Mouse (Mus musculus) midbrain, embryonic 12.5 days (tissue): ENCODE results near the gene Vmn2r103. TPM values are rescaled to one million over a fixed set of nuclear protein-coding genes. Genes with fewer than 3 reads are reported as not detected.

Experiments
- ATAC-seq: fragments of 200-750 bp; cut with Nextera tagmentation; 2 replicates; pipeline ENCODE4 v1.8.0; 2017; ENCODE audit warnings: low read depth, moderate TSS enrichment, moderate library complexity; ENCODE audit not compliant: low FRiP score
- H3K27ac ChIP-seq: fragments of 300-500 bp; sonication (generic); replicated peaks from 2 replicates; pipeline ENCODE4 v1.5.1; 2016; ENCODE audit warnings: mild to moderate bottlenecking
- H3K27me3 ChIP-seq: fragments of 300-500 bp; sonication (generic); 2 replicates; pipeline ENCODE4 v1.6.1; 2016; ENCODE audit warnings: mild to moderate bottlenecking
- H3K36me3 ChIP-seq: fragments of 300-500 bp; sonication (generic); 2 replicates; pipeline ENCODE4 v1.6.1; 2016
- H3K4me1 ChIP-seq: fragments of 300-500 bp; sonication (generic); 2 replicates; pipeline ENCODE4 v1.6.1; 2016
- H3K4me2 ChIP-seq: fragments of 300-500 bp; sonication (generic); replicated peaks from 2 replicates; pipeline ENCODE4 v1.6.1; 2016; ENCODE audit warnings: mild to moderate bottlenecking, moderate library complexity
- H3K4me3 ChIP-seq: fragments of 300-500 bp; sonication (generic); 2 replicates; pipeline ENCODE4 v1.5.1; 2016; ENCODE audit warnings: mild to moderate bottlenecking
- H3K9ac ChIP-seq: fragments of 300-500 bp; sonication (generic); replicated peaks from 2 replicates; pipeline ENCODE4 v1.6.1; 2016; ENCODE audit warnings: mild to moderate bottlenecking, moderate library complexity
- H3K9me3 ChIP-seq: fragments of 300-500 bp; sonication (generic); 2 replicates; pipeline ENCODE4 v1.6.1; 2016; ENCODE audit warnings: mild to moderate bottlenecking
- WGBS: fragments of 180-500 bp; shearing (Covaris S2); methylation state at CpG from one replicate; pipeline ENCODE4 v1.1.7; 2016; 5-methylcytosine and 5-hydroxymethylcytosine counted together
- polyA plus RNA-seq: library from polyadenylated mRNA; unstranded; fragments of >200 nt; fragmentation: Nextera tagmentation; extraction: Ambion mirVana; gene quantifications from 2 replicates; pipeline ENCODE4 v1.2.1, GENCODE M21; 2016

Gene Vmn2r103
- polyA plus RNA-seq: not detected in 2 replicates

DNA sequence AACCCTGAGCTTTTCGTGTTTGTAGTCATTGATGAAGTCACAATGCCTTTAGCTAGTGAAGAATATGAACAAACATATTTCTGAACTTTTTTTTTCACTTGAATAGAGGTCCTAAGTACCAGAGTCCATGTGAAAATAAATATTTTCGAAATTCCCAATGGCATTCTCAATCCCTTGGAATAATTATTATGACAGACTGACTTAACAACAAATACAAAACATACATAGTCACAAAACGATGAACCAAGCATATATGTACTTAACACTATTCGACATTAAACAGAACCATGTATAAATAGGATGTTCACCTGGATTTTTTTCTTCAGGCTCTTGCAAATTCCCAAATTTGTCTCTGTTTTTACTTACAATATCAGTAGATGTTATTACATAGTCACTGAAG, at the start of gene Vmn2r103:
Vmn2r103 (plus strand) TSS at position 301 of the 400 bp plus-strand sequence.
- WGBS: 66% methylated on average over 4 of the region's 4 CpGs
- H3K4me2 ChIP-seq: no peak within 1 kb of the TSS
- no peak within 1 kb of the TSS for H3K4me3 ChIP-seq
- no peaks in the 10 kb centered on the region for H3K4me1 ChIP-seq
- no peak for ATAC-seq
- H3K27me3 ChIP-seq: no peaks in the 10 kb centered on the region
- H3K9me3 ChIP-seq: 0 out of 2 replicates have a peak, but pooled peaks cover 2% of the 10 kb centered on the region
- no peak within 1 kb of the TSS for H3K27ac ChIP-seq
- H3K36me3 ChIP-seq: no peaks in the 10 kb centered on the region
- H3K9ac ChIP-seq: no peak within 1 kb of the TSS

GRCm38 (mm10) chr17:19778994-19779393, 5.8 kb downstream of the Vmn2r103 start:
- Histone ChIP-seq H3K9ac (no peak overlapping the region), H3K36me3 (no peaks in the 10 kb centered on the region), H3K4me3 (no peak overlapping the region), H3K27me3 (no peaks in the 10 kb centered on the region), H3K9me3 (peaks cover 2% of the 10 kb centered on the region; the same call in 1 of the 2 replicates), H3K4me1 (no peaks in the 10 kb centered on the region), H3K27ac (no peak overlapping the region), H3K4me2 (no peak overlapping the region)
- no peak for ATAC-seq
- 89% methylated on average over 4 of the region's 4 CpGs for WGBS

DNA sequence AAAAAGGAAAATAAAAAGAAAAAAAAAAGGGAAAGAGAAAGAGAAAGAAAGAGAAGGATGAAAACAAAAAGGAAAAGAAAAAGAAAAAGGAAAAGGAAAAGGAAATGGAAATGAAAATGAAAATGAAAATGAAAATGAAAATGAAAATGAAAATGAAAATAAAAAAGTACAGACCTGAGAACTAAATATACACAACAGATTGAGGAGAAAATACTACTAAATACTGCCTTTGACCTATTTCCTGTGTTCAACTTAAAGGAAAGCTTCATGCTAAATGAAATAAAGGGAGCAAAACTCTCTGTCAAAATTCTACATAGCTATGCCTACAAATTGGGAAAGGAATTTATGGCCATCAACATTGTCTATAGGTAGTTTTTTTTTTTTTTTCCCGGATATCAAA, 16.1 kb downstream of the Vmn2r103 start:
- Histone ChIP-seq H3K9ac (no peak overlapping the region), H3K9me3 (peaks cover 5% of the 10 kb centered on the region; the same call in 1 of the 2 replicates), H3K4me3 (no peak overlapping the region), H3K4me1 (no peaks in the 10 kb centered on the region), H3K27ac (no peak overlapping the region), H3K36me3 (no peaks in the 10 kb centered on the region), H3K4me2 (no peak overlapping the region), H3K27me3 (no peaks in the 10 kb centered on the region)
- 83% methylated on average over 1 of the region's 1 CpGs for WGBS
- ATAC-seq: no peak

Other genes with a start within 250 kb of the Vmn2r103 start
- not detected in 2 replicates for gene Vmn2r101, start 196.1 kb upstream of the Vmn2r103 start, polyA plus RNA-seq
- gene Vmn2r102, start 113.0 kb upstream of the Vmn2r103 start, polyA plus RNA-seq: not detected in 2 replicates